Mouse (Mus musculus) liver, embryonic 14.5 days (tissue): ENCODE data around the gene Nkain2.

Experiments used
- CTCF ChIP-seq: IDR thresholded peaks from 2 replicates; pipeline ENCODE4 v1.5.1; 2016; ENCODE audit warnings: antibody characterized with exemption, low read depth, control low read depth
- EP300 ChIP-seq: IDR thresholded peaks from 2 replicates; pipeline ENCODE4 v1.6.1; 2016; ENCODE audit warnings: antibody characterized with exemption, low read depth

DNA sequence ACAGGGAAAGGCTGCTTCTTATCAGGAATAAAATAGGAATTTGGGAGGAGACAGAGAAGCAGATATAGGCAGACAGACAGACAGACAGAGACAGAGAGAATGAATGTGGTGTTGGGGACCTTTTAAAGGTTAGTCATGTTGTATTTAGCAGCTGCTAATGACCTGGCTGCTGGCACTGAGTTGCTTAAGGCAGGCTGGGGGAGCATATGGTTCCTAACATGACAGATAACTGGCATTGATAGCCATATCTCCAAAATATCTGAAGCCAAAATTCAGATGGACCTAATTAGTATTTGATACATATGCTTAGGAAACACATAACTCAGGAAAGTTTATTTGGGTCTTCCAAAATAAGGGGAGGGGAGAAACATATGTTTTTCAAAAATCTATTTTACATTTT is 285.8 kb downstream of the Nkain2 start:
- TF ChIP-seq CTCF (no peak), EP300 (no peak)
